Mouse (Mus musculus): ENCODE measurements around the gene Nav2.

The Nav2 gene

GRCm38 (mm10) chr7:49631885-49632284, 723.4 kb downstream of the Nav2 start:
- DNase-seq (ENCODE audit: low spot score) = no peak

GRCm38 (mm10) chr7:49632391-49632790, 723.9 kb downstream of the Nav2 start:
- DNase-seq (ENCODE audit: low spot score) = no peak

- DNase-seq (ENCODE audit: low spot score) = no peak
These were observed 725.0 kb downstream of the Nav2 start for GRCm38 (mm10) chr7:49633375-49633956.

GRCm38 (mm10) chr7:49634291-49635073, 726.0 kb downstream of the Nav2 start:
- DNase-seq (ENCODE audit: low spot score) = no peak

- DNase-seq (ENCODE audit: low spot score) = no peak
These were observed 726.6 kb downstream of the Nav2 start for GRCm38 (mm10) chr7:49635074-49635621.

GRCm38 (mm10) chr7:49635971-49636370, 727.5 kb downstream of the Nav2 start:
- no peak for DNase-seq (ENCODE audit: low spot score)

- no peak for DNase-seq (ENCODE audit: low spot score)
These were observed 728.1 kb downstream of the Nav2 start, which contains the start of gene Dbx1 for GRCm38 (mm10) chr7:49636491-49637115. TSS of gene Dbx1 (minus strand) at chr7:49636849.

GRCm38 (mm10) chr7:49637281-49637680, 728.8 kb downstream of the Nav2 start:
- DNase-seq (ENCODE audit: low spot score) = no peak

GRCm38 (mm10) chr7:49637851-49638663, 729.5 kb downstream of the Nav2 start:
- no peak for DNase-seq (ENCODE audit: low spot score)

- no peak for DNase-seq (ENCODE audit: low spot score)
These were observed 730.6 kb downstream of the Nav2 start for GRCm38 (mm10) chr7:49638941-49639776.

- no peak for DNase-seq (ENCODE audit: low spot score)
These were observed 731.6 kb downstream of the Nav2 start for GRCm38 (mm10) chr7:49639864-49640708.

- no peak for DNase-seq (ENCODE audit: low spot score)
These were observed 732.3 kb downstream of the Nav2 start for GRCm38 (mm10) chr7:49640709-49641305.
